Mouse (Mus musculus): ENCODE data around the gene Grid1.

- no peak for TF ChIP-seq CTCF (IDR thresholded peaks at IDR 0.05; ENCODE audit: insufficient read depth, low read depth, low read length)
- no peak for TF ChIP-seq POLR2A (IDR thresholded peaks at IDR 0.05; ENCODE audit: insufficient read depth, low read depth, low read length)
Observed at GRCm38 (mm10) chr14:34818387-34818980, 1.4 kb upstream of the Grid1 start.
